Mouse (Mus musculus) lung, postnatal 4 days (tissue): ENCODE measurements around the gene Nelfa.
A peak's percentile ranks its signal among the peaks of the same experiment; 100 is the strongest.
"Not testable (repeated sequence)": the region's sequence is repeated elsewhere in the genome, so short reads cannot be mapped to it uniquely, and the experiment has no call there.

Experiments used
- DNase-seq, 2 experiments: peaks; one replicate each; pipeline ENCODE4 v3.0.0; 2021

The Nelfa gene

DNA sequence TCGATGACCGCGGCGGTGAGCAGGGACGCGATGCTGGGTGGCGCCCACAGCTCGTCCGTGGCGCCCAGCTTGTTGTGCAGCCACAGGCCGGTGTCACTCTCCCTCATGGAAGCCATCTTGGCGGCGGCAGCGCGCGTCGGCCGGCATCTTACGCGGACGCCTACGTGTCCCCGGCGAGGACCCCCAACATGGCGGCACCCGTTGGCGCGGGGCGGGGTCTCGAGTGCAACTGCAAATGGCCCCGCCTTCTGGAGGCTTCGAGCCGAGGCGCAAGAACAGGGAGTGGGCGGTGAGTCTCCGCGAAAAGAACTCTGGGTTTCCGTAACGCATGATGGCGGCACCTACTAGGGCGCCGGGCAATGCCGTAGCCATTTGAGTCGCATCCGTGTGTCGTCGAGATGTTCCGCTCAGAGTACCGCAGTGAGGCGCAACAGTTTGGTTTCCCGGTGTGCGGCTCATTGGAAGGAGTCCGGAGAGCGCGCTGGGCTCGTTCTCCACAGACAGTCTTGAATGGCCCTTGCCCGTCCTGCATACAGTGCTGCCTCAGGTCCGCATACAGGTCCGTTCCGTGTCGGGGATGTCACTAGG is at the start of gene Nelfa:
Gene Nelfa (minus strand): TSS at position 294 of the 588 bp plus-strand sequence.
- DNase-seq = peak; percentile 99

DNA sequence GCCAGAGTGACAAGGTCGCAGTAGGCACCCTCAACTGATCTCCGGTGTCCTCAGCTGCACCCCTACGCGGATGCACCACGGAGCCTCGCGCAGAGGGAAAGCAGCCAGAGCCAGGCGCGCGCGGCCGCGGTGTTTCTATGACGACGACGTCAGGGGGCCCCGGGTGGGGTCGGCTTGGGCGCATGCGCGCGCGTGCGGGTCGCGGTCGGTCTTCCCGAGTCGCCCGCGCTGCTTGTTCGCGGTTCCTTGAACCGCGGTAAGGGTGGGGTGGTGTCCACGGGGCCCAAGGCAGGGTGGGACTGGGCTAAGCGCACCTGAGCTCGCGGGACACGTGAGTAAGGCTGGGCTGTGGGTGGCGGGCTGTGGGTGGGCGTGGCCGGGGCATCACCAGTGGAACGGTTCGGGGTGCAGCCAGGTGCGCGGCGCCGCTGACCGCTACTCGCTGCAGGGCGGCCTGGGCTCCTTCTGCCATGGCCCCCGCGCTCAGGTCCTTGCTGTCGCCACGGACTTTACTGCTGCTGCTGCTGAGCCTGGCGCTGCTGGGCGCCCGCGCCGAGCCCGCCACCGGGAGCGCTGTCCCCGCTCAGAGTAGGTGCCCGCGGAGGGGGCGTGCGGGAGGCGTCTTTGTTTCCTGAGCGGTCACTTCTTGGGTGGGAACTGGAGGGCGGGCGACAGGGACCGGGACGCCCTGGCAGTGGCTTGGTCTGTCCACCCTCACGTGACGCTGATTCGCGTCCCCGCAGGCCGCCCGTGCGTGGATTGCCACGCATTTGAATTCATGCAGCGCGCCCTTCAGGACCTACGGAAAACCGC is 47.3 kb upstream of the Nelfa start, which contains the start of gene Gm1673:
Gene Gm1673 (plus strand): TSS at position 125 of the 813 bp plus-strand sequence.
- peak; percentile 83 to 87 for DNase-seq

DNA sequence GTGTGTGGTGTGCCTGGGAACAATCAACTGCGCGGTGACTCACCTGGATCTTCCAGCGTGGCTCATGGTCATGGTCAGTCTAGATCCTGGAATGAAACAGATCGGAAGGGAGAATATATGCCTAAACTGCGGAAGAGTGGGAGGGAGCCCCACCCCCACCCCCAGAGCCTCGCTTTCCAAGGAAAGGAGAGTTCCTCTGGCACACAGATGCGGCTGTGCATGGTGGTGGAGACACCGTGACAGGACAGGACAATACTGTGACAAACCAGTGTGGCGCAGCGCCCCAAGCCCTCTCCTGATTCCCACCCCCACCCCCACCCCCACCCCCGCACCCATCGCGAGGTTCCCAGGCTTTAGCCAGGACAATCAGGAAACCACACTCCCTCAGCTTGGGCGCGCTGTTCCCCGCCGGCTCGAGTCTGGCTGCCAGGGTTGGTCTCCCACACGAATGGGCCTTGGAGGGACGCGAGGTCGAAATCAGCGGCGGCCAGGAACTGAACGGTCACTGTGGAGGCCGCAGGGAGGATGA is 46.6 kb upstream of the Nelfa start:
- no peak for DNase-seq

DNA sequence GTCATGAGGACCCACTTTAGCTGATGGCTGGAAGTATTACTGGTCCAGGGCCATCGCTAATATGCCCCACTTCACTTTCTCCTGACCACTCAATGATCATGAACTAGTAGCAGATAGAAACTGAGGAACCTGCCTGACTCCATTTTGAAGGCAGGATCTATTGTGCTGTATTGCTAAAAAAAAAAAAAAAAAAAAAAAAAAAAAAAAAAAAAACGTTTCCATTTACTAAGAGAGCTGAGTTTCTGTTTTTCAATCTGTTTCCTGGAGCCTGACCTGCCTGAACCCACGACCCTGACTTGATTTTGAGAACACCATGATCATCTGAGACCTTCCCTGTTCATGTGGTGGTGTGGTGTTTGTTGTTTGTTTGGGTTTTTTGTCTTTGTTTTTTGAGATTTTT is 40.1 kb upstream of the Nelfa start:
- no peak for DNase-seq

DNA sequence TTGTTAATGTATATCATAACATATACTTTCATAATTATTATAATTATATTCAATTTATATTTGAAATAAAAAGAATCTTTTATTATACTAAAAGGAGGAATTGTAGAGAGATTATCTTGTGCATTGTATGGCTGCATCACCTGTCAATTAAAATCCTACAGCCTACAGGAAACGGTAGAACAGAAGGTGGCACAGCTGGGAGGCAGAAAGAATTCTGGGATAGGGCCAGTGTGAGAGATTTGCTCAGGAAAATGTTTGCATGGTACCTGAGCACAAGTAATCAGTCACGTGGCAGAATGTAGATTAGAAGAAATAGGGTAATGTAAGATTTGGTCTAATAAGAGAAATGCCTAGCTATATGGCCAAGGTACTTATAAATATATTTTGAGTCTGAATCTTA is 38.5 kb upstream of the Nelfa start:
- DNase-seq = no peak

DNA sequence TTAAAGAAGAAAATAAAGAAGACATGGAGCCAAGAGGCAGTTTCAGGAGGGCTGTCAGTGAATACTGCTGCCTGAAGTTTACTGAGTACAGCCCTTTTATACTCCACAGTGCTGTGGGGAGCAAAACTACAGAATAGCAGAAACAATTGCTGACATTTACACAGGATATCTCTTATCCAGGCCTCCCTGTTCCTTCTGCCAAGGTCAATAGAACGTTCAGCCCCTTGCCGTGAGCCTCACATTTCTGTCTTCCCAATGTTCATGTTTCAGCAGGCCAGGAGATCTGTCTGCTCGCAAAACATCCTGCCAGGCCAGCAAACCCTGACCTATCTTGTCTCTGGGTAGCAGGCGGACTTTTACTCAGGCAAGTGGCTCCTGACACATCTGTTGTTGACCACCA is 23.2 kb upstream of the Nelfa start:
- DNase-seq = no peak

DNA sequence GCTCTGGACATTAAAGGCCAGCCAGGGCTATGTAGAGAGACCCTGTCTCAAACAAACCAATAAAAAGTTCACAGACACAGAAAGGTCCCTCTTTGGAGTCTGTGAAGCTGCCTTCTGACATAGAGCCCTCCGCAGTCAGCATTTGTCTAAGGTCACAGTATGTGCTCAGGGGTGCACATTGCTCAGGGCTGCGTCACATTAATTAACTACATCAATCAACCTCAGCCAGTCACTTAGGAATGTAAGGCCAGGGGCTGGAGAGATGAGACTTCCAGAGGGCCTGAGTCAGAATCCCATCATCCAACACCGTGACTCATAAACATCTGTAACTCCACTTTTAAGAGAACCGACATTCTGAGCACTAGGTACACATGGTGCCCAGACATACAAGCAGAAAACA is 19.7 kb upstream of the Nelfa start:
- DNase-seq = no peak

DNA sequence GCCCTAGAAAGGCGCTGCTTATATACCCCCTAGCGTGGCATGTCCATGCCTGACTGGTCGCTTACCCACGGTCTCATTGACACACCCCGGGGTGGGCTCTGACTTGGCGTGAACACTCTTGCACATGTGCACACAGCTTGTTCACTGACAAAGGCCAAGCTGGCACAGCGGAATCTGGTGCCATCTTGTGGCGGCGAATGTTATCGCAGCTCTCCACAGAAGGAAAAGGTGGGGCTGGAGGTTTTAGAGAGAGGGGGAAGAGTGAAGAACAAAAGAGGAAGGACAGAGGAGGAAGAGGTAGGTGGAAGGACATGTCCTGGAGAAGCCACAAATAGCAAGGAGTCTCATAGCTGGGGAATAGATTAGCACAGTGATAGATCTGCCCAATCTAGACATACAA is 18.1 kb upstream of the Nelfa start:
- DNase-seq = peak; percentile 74 to 83

DNA sequence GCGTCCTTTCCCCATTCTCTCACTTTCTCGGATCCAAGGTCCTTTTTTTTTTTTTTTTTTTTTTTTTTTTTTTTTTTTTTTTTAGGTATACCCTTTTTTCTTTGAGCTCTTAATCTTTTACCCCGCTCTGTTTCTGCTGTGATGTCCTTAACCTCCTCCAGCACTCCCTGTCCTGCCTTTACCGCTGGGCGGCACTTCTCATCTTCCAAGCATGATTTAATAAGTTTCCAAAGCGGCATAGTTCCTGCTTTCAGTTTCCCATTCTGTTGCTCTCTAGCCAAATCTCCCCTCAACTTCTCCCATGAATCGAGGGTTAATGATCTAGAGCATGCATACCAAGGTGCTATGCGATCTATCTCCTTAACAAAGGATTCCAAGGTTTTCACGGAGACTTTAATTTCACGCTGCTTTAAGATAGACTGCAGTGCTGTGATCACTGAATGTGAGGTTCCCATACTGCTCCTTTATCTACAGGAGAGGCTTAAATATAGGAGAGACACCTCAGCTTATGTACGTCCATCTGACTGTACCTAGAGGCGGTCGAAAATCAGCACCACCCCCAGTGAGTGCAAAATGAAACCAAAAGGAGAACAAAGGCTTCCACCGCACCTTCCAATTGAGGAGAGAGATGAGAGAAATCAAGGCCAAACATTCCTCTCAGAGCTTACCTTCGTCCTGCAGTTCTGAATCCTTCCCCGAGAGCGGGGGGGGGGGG is 17.4 kb upstream of the Nelfa start:
- no peak for DNase-seq

DNA sequence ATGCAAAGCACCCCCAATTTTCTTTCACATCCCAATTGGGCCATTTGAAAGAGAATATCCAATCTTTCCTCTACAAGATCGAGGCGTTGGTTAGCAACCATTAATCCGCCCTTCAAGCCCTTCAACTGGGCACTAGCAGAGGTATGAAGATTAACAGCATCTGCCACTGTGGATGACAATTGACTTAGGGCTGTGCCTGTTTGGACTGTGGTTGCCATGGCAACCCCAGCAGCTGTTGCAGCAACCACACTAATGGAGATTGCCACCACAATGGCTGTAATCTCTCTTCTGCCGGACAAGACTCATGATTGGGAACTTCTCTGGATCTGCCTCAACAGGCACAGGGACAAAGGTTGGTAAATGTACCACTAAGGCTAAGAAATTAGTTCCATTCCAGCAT is 12.1 kb upstream of the Nelfa start:
- no peak for DNase-seq

DNA sequence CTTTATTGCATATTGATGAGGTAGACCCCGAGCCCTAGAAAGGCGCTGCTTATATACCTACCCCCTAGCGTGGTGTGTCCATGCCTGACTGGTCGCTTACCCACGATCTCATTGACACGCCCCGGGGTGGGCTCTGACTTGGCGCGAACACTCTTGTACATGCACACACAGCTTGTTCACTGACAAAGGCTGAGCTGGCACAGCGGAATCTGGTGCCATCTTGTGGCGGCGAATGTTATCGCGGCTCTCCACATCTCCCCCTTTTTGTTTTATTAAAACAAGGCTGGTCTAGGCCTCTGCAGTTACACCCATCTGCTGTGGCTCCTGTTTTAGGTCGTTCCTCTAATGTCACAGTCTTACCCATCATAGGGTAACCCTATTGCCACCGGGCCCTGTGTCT is 10.8 kb upstream of the Nelfa start:
- not testable (repeated sequence) for DNase-seq

DNA sequence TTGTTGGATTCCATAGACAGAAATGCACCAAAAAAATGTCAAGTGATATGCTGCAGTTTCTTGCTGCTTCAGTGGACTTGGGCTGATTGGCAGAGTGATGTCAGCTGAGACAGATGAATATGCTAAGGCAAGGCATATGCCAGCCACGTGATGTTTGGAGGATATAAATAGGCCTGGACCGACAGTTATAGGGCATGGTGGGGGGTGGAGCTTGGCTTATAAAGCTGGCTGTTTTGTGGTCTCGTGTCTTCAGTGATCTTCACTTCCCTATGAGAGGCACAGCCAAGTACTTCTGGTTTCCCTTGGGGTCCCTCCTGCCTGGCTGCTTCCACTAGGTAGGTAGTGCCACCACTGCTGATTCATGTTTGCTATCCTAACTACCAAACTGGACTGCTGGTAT is 2.2 kb upstream of the Nelfa start:
- DNase-seq = peak; percentile 24 to 29

DNA sequence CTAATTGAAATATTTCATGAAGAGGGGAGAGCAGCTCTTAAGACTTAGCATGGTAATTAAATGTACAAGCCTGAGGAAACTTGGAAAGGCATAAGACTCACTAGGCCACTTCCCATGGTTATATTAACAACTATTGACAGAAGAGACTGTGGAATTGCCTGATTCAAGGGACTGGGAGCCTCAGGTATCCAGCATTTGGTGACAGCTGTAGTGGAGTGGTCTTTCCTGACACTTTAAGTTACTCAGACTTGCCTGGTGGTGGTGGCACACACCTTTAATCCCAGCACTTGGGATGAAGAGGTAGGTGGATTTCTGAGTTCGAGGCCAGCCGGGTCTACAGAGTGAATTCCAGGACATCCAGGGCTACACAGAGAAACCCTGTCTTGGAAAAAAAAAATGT is 1.0 kb upstream of the Nelfa start:
- DNase-seq = no peak

DNA sequence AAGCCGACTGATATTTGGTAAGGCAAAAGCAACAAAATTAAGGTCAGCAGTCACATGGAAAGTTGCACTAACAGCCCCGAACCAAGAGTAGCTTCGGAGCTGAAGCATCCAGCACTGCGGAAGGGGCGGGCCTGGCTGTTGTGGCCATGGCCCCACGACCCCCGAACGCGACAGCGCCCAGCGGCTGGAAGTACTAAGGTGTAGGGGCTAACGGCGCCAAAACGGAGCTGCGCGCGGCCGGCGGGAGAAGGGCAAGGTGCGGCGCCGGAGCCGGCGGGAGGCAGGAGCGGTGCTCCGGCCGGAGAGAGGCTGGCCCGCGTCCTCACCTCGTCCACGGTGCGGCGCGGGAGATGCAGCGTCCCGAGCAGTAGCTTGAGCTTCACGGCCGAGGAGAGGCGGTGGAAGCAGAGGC is 507 bp downstream of the Nelfa start:
- no peak for DNase-seq

DNA sequence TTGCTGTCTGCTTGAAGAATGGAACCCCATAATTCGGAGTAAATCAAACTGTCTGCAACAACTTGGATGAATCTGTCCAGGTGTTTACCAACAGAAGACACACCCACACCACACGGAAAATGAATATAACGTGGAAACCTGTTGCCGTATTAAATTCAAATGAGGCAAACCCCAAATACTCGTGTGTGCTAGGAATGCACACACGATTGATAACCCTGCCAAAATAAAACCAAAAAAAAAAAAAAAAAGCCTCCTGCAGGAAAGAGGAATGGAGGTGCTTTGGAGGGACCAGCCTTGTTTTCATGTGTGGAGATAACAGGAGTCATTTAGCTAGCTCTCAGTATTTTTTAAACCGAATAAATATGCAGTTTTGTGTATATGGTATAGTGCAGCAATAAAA is 1.3 kb downstream of the Nelfa start:
- DNase-seq = no peak

DNA sequence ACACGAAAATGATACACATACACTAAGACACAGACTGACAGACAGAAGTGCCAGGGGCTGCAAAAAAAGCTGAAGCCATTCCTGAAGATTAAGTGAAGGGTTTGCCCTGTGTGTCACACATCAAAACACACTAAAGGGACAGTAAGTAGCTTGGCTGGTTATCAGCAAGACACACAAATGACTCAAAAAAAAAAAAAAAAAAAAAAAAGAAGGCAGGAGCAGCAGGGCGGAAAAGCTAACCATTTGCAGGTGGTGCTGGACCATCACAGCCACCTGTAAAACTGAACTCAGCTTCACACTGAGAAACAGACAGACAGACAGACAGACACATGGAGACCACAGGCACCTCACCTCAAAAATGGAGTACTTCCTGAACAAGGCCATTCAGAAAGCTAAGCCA is 2.1 kb downstream of the Nelfa start:
- no peak for DNase-seq

DNA sequence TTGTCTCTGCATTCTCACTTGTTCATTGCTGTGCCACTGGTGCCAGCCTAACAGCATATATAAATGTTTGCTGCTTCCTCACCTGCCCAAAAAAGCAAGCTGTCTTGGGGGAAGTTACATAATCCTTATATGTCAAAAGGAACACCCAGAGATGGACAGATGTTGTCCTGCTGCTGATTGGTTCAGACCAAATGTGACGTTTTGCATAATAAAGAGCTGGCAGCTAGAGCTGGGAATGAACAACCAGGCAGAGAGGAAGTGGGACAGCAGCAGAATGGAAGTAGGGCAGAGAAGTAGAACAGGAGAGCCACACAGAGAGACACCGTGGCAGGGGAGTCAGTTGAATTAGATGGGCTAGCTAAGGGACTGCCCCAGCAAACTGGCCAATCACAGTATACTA is 3.8 kb downstream of the Nelfa start:
- DNase-seq = no peak

DNA sequence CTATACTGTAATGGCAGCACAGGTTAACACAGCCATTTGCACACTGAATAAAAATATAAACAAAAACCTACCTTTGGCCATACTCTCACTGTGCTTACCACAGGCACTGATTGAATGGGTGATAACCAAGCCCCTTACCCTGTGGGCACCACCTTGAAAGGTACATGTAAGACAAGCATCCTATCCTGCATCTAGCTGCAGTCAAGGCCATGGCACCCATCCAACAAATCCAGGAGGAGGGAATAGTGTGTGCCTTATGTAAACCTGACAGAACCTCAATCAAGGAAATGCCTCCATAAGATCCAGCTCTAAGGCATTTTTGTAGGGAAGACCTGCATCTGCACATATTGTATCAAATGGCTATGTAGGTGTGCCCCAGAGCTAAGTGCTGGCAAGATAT is 10.0 kb downstream of the Nelfa start:
- DNase-seq = no peak

DNA sequence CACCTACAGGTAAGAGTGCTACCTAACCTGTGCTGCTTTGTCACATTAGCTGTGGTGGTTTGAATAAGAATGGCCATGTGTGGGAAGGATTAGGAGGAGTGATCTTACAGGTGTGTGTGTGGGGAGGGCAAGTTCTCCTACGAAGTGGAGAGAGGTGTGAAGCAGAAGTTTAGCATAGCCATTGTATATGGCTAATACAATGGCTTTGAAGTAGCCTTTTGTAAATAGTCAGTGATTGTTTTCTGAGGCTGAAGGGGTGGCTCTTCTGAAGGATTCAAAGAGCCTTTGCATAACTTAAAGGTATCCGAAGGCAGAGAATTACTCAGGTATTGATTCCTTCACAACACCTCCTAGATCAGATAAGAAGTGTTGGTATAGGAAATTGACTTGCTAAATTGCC is 13.6 kb downstream of the Nelfa start:
- no peak for DNase-seq

DNA sequence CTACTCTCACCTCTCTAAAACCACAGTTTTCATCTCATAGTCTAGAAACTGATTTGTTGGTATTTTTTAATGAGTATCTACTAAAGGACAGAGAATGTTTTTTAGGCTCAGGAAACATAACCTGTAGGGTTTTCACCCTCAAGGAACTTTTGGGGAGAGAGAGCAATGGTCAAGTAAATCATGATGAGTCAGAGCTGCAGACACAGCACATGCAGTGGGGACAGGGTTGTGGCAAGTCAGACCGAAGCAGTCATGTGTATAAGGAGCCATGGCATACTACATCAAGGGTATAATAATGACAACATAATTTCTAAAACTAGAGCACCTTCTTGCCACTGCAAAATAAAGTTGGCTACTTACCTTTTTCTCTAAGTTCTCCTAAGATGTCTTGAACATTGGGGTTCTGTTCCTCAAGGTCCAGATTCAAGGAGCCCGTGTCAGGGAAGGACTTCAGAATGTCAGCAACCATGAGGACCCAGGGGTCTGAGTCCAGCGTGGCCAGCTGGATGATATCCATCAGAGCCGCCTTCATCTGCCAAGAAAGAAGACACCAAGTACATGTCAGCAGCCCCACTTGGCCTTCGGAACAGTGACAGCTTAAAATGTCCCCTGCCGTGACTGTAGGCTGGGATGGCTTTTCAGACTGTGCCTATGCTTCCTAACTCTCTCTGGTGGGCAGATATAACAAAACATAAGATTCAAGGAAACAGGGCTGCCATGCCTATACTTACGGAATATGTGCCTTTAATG is 14.6 kb downstream of the Nelfa start:
- peak in 1 of 2 experiments; percentile 36 for DNase-seq

DNA sequence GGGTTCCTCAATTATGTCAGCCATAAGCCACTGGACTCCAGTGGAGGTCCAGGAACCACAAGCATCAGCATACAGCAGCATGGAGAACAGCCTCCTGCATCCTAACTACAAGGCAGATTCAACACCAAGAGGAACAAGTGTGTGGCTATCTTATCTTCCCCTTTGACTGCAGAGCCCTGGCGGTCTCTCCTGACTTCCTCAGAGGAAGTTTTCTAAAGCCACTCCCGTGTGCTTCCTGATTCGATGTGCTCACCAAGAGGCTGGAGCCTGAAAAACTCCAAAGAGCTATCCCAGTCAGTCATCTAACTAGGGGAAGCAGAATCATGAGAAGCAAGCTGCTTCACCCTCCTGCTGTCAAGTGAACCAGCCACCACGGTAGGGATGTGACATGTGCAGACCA is 15.3 kb downstream of the Nelfa start:
- no peak for DNase-seq

DNA sequence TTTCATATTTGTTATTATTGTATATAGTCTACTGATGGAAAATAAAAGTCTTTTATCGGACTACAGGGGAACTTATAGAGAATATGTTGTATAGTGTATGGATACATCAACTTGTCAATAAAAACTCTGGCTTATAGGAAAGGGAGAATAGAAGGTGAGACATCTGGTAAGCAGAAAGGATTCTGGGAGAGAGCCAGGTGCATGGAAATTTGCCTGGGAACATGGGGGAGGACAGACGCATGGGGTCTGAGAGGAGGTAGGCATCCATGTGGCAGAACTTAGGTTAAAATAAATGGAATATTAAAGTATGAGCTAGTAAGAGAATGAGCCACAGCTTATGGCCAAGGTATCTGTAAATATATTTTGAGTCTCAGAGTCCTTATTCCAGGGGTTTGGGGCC is 16.2 kb downstream of the Nelfa start:
- DNase-seq = no peak

DNA sequence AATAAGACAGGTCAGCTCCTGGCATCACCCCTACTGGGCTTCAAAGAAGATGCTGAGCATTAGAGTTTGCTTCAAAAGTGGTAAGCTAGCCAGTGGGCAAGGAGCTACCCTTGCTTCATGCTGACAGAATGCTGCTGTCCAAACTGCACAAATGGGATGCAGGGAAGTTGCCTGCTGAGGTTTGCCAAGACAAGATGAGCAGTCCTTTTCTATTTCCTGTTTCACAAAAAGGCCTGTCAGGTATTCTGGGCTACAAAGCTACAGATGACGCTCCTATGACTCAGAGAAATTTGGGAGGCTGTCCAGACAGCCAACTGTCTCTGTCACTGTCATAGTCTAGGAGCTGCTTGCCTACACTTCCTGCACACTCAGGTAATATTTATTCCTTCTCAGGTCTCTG is 16.7 kb downstream of the Nelfa start:
- no peak for DNase-seq
